Mouse (Mus musculus): ENCODE measurements at regions not wholly inside any gene's neighbourhood (a gene's known extent, or its start where the extent isn't known, plus 50 kb on each side); places are given as distances from the start of the nearest gene placed in this dataset.
"Not testable (repeated sequence)": the region's sequence is repeated elsewhere in the genome, so short reads cannot be mapped to it uniquely, and the experiment has no call there.

- not testable (repeated sequence) for DNase-seq (ENCODE audit: low spot score)
Measured at GRCm38 (mm10) chr14:53430130-53430529, 823.8 kb downstream of the Dad1 start.

GRCm38 (mm10) chr14:53428447-53428846 is 825.5 kb downstream of the Dad1 start:
- DNase-seq (ENCODE audit: low spot score), result not testable (repeated sequence)

- DNase-seq (ENCODE audit: low spot score), result not testable (repeated sequence)
Measured at GRCm38 (mm10) chr14:53427636-53428035, 826.3 kb downstream of the Dad1 start.

GRCm38 (mm10) chr14:53416955-53417354 is 836.9 kb downstream of the Dad1 start:
- DNase-seq (ENCODE audit: low spot score), result not testable (repeated sequence)

GRCm38 (mm10) chr14:53407500-53408227 is 846.2 kb downstream of the Dad1 start:
- DNase-seq (ENCODE audit: low spot score), result not testable (repeated sequence)

- not testable (repeated sequence) for DNase-seq (ENCODE audit: low spot score)
Measured at GRCm38 (mm10) chr14:53390307-53390706, 863.6 kb downstream of the Dad1 start.

- not testable (repeated sequence) for DNase-seq (ENCODE audit: low spot score)
Measured at GRCm38 (mm10) chr14:53374591-53374990, 879.0 kb upstream of the Olfr1507 start.

GRCm38 (mm10) chr14:53373777-53374468 is 878.4 kb upstream of the Olfr1507 start:
- not testable (repeated sequence) for DNase-seq (ENCODE audit: low spot score)

GRCm38 (mm10) chr14:53369776-53370175 is 874.2 kb upstream of the Olfr1507 start:
- no peak for DNase-seq (ENCODE audit: low spot score)

- DNase-seq (ENCODE audit: low spot score), result not testable (repeated sequence)
Measured at GRCm38 (mm10) chr14:53367420-53367819, 871.9 kb upstream of the Olfr1507 start.

- DNase-seq (ENCODE audit: low spot score), result not testable (repeated sequence)
Measured at GRCm38 (mm10) chr14:53363995-53364394, 868.4 kb upstream of the Olfr1507 start.

GRCm38 (mm10) chr14:53362054-53362453 is 866.5 kb upstream of the Olfr1507 start:
- not testable (repeated sequence) for DNase-seq (ENCODE audit: low spot score)

GRCm38 (mm10) chr14:53357498-53357897 is 861.9 kb upstream of the Olfr1507 start:
- not testable (repeated sequence) for DNase-seq (ENCODE audit: low spot score)

GRCm38 (mm10) chr14:53356783-53357182 is 861.2 kb upstream of the Olfr1507 start:
- DNase-seq (ENCODE audit: low spot score), result not testable (repeated sequence)

- not testable (repeated sequence) for DNase-seq (ENCODE audit: low spot score)
Measured at GRCm38 (mm10) chr14:53351457-53351856, 855.9 kb upstream of the Olfr1507 start.

- not testable (repeated sequence) for DNase-seq (ENCODE audit: low spot score)
Measured at GRCm38 (mm10) chr14:53350780-53351179, 855.2 kb upstream of the Olfr1507 start.

GRCm38 (mm10) chr14:53349111-53349510 is 853.6 kb upstream of the Olfr1507 start:
- not testable (repeated sequence) for DNase-seq (ENCODE audit: low spot score)

GRCm38 (mm10) chr14:53345568-53345967 is 850.0 kb upstream of the Olfr1507 start:
- not testable (repeated sequence) for DNase-seq (ENCODE audit: low spot score)

GRCm38 (mm10) chr14:53343849-53344248 is 848.3 kb upstream of the Olfr1507 start:
- DNase-seq (ENCODE audit: low spot score), result not testable (repeated sequence)

GRCm38 (mm10) chr14:53339167-53339566 is 843.6 kb upstream of the Olfr1507 start:
- DNase-seq (ENCODE audit: low spot score), result not testable (repeated sequence)

GRCm38 (mm10) chr14:53337446-53337845 is 841.9 kb upstream of the Olfr1507 start:
- DNase-seq (ENCODE audit: low spot score), result not testable (repeated sequence)

GRCm38 (mm10) chr14:53336705-53337104 is 841.2 kb upstream of the Olfr1507 start:
- DNase-seq (ENCODE audit: low spot score), result not testable (repeated sequence)

- DNase-seq (ENCODE audit: low spot score), result not testable (repeated sequence)
Measured at GRCm38 (mm10) chr14:53334451-53334850, 838.9 kb upstream of the Olfr1507 start.

Data from urinary bladder, postnatal 14 days (tissue).